Mouse (Mus musculus) kidney, postnatal 14 days (tissue): ENCODE results near the gene Rbpms2.

Experiments used
- DNase-seq: peaks from one replicate; pipeline ENCODE4 v3.0.0; 2022; ENCODE audit warnings: mixed read lengths

The Rbpms2 gene

DNA sequence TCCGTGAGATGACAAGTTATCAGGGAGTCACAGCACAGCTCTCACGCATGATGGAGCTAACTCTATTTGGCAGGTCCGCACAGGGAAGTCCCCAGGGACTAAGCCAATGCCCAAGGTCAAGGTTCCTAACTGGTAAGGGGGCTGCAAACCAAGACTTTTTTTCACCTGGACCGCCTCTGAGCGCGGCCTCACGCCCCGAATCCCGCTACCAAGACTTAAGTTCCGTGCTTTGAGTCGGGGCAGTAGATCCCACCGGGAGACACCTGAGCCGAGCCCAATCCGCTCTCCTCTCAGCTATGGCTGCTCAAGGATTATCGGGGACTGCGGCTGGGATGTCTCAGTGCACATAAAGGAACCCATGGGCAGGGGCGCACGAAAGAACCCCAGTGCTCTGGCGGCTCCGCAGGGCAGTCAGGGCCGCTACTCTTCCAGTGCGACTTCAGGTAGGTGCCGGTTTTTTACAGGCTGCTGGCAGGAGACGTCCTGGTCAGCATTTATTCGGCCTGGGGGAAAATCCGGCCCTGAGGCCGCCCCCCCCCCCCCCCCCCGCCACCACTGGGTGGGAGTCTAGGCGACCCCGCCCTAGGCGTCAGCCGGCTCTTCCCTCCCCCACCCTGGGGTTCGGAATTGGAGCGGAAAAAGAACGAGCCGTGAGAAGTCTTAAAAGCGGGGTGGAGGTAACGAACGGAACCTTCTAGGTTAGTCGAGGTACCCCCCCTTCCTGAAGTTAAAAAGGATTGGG lies at the start of gene Rbpms2:
Gene Rbpms2 (plus strand): TSS at position 624 of the 742 bp plus-strand sequence.
- DNase-seq = peak; percentile 77

DNA sequence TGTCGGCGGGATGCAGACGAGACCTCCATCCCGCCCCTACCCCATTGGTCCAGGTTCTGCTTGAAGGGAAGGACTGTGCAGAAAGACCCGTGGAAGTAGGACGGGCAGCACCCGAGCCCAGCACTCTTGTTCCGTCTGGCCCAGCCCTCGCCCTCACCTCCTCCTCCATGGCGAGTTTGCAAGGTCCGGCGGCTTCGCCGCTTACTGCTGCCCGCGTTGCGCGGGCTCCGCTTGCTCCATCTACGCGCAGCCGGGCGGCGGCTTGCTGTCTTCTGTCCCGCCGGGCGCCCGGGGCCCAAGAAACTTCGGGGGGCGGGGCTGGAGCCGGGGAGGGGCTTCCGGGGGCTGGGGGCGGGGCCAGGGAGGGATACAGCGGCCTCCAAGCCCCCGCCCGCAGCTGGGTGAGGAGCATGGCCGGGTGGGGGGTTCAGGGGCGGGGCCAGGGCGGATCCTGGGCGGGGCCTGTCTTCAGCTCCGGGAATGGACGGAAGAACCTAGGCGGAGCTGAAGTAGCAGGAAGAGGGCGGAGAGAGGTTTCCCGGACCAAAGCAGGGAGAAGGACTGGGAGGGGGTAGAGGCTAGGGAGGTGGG lies 49.6 kb upstream of the Rbpms2 start, which contains the start of gene Plekho2:
Gene Plekho2 (minus strand): TSS at position 260 of the 591 bp plus-strand sequence.
- DNase-seq = peak; percentile 97

GRCm38 (mm10) chr9:65580401-65581256 lies 48.8 kb upstream of the Rbpms2 start:
- DNase-seq = peak; percentile 89

GRCm38 (mm10) chr9:65583045-65583444 lies 46.4 kb upstream of the Rbpms2 start:
- DNase-seq = peak; percentile 73

DNA sequence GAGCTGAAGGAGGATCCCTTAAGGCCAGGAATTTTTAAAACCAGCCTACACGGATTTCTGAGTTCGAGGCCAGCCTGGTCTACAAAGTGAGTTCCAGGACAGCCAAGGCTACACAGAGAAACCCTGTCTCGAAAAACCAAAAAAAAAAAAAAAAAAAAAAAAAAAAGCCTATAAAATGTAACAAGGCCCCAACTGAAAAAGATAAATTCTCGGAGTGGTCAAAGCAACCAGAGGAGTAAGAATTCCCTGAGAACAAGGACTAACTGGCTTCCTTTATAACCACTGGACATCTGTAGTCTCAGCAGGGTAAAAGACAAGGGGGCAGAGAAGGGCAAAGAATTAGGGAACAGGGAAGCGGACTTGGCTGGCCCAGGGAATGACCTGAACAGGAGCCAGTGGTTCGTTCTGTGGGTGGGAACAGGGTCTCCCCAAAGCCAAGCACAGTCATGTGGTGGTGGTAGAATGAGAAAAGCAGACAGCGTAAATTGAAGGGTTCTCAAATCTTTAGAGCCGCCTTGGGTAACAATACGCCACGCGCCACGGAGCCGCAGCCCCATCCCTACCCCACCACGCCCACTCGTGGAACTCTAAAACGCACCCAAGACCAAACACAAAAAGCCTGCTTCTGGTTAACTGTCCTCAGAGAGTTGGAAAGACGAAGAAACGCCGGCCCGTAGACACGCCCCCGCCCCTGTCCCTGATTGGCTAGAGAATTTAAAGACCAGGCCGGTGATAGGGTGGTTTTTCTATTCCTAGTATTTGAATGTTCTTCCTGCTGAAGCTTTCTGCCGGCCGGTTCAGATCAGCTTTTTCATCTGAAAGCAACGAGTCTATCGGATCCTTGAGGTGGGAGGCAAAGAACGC lies 42.8 kb upstream of the Rbpms2 start, which contains the start of gene Pif1:
Gene Pif1 (plus strand): TSS at position 755 of the 864 bp plus-strand sequence.
- DNase-seq = peak; percentile 90

DNA sequence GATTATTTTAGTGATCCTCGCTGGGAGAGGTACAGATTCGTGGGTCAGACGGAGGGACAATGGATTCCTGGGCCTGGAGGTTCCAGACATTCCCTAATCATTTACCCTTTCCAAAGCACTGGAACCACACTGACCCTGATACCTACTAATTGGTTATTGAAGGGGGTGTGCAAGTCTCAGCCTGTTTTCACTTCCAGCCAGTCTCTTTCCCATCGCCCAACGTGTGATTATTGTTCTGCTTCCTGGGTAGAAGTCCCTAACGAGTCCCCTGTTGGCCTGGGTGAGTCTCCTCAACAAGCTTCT lies 42.2 kb upstream of the Rbpms2 start:
- no peak for DNase-seq

- DNase-seq = peak; percentile 38
Measured at GRCm38 (mm10) chr9:65587573-65588358, 41.7 kb upstream of the Rbpms2 start.

GRCm38 (mm10) chr9:65589091-65589490 lies 40.4 kb upstream of the Rbpms2 start:
- no peak for DNase-seq

GRCm38 (mm10) chr9:65592721-65593120 lies 36.7 kb upstream of the Rbpms2 start:
- DNase-seq = no peak

GRCm38 (mm10) chr9:65593596-65593995 lies 35.9 kb upstream of the Rbpms2 start:
- DNase-seq = no peak

DNA sequence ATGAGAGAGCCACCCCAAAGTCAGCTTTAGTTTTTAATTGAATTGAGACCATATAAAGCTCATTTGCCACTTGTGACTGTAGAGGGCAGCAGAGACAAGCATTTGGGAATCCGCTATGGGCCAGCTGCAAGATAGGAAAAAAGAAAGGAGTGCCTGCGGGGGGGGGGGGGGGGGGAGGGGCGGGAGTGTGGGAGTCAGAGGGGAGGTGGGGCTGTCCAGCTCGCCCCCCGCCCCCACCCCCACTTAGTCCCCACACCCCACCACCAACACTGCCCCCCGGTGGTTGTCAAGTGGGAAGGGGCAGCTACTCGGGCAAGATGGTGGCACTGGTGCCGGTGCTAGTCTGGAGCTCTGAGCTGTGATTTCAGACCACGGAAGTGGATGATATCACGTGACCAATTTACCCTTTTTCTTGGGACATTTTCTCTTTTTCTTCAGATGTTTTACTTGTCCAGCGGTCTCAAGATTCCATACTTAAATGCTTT lies 30.6 kb upstream of the Rbpms2 start:
- DNase-seq = peak; percentile 71

DNA sequence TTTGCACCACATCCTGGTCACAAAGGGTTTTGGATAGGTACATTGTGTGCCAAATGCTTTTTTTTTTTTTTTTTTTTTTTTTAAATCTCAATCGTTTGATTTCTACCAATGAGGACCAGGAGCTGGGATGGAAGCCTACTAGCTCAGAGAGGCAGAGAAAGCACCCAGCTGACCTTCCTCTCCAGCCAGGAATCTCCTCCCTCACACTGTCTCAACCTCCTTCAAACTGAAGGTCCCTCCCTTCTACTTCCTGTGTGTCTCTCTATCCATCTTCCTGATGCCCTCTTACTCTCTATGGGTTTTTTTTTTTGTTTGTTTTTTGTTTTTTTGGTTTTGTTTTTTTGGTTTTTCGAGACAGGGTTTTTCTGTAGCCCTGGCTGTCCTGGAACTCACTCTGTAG lies 28.5 kb upstream of the Rbpms2 start:
- no peak for DNase-seq

DNA sequence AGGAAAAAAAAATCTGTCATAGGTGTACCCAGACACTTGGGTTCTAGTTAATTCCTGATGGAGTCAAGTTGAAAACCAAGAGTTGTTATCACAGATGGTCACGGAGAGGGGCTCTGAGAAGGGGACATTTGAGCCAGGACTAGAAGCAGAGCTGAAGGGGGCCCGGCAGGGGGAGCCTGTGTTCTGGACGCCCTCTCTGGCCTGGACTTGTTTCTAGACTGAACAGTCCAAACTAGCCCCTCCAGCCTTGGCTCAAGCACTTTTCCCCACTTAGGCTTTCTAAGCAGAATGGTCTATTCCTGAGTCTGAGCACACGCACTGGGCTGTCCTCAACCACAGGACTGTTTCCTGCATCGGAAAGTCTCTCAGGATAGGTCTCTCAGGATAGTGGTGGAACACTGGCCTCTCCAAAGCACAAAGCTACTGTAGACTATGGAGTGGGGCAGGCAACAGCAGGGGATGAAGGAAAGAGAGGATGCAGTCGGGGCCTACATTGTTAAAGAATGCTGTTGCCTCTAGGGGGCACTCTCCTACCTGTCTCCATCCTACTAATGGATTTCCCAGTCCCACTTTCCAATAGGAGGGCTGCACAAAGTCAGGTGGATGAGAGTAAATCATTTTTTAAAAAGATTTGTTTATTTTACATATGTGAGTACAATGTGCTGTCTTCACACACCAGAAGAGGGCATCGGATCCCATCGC lies 25.9 kb upstream of the Rbpms2 start:
- DNase-seq = peak; percentile 17

- DNase-seq = peak; percentile 80
Measured at GRCm38 (mm10) chr9:65605471-65606136, 23.8 kb upstream of the Rbpms2 start.

DNA sequence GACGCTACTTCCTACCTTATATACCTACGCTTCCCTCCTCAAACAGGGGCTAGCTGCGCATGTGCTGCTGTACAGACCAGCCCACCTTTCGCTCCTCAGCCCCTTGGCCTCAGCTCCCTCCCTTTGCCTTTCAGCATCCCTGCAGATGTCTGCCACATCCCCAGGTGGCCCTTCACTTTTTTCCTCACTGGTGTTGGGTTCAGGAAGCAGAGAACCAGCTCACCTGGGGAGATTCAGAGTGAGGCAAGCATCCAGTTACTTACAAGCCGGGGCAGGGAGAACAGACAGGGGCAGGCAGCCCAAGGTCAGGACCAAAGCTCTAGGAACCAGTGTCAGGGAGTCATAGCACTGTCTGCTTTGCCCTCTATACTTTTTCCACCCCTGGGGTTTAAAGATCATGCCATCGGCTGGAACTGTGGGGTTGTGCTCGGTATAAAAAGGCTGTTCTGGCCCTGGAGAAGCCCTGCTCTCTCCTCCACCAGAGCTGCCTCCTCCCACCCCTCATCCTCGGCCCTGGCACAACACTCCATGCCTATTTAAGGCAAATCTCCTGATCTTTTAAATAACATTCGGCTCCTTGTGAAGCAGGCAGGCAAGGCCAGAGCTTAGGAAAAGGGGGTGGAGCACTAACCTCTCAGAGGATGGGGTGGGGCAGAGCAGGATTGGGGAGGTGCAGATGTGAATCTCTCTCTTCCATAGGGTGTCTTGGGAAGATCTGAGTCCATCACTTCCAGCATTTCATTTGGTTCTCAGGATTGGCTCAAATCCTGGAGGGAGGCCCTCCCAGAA lies 22.9 kb upstream of the Rbpms2 start:
- DNase-seq = no peak

DNA sequence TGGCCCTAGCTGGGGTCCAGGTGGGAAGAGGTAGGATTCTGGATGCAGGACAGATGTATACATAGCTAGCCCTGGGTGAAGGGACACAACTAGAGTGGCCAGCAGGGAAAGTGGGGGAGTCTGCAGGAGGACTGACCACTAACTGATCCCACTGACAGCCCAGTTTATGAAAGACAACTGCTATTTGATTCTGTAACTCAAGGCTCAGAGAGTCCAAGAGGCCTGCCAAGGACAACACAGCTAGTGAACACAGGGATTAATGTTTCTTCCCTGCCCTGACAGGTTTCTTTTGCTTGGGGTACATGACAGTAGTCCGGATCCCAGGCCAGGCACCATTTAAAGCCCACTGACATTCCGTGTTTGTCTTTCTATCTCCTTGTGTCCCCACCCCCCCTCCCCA lies 22.3 kb upstream of the Rbpms2 start:
- DNase-seq = no peak

DNA sequence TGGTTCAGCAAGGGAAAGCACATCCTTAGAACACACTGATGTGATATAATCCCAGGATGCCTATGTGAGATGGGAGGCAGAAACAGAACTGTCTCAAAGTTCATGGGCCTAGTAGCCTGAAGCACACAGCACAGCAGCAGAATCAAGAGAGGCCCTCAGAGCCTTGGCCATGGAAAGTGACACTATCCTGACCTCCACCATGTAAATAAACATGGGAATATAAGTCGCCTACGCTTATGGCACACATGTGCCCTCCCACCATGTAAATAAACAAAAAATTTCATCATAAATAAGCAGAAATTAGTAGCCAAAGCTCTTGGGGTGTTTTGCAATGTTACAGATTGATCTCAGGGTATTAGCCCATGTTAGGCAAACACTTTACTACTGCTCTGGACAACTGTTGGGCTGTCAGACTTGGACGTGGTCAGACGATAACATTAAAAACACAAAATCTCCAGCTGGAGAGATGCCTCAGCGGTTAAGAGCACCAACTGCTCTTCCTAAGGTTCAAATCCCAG lies 17.4 kb upstream of the Rbpms2 start:
- no peak for DNase-seq

DNA sequence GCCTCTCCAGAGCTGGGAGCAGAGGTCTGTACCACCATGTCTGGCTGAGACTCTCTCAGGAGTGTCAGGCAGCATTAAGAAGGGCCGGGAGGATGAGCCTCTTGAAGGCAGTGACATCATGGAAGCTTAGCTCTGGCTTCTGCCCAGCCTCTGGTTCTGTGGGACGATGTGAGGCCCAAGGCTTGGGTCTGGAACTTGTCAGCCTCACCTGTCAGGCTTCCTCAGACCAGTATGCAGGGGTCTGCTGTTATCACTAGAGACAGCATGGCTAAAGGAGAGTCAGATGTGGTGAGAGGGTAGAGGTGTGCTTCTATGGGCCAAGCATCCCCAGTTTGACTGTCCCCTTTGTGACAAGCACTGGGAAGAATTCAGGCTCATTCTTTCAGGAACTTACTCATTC lies 16.4 kb upstream of the Rbpms2 start:
- no peak for DNase-seq

DNA sequence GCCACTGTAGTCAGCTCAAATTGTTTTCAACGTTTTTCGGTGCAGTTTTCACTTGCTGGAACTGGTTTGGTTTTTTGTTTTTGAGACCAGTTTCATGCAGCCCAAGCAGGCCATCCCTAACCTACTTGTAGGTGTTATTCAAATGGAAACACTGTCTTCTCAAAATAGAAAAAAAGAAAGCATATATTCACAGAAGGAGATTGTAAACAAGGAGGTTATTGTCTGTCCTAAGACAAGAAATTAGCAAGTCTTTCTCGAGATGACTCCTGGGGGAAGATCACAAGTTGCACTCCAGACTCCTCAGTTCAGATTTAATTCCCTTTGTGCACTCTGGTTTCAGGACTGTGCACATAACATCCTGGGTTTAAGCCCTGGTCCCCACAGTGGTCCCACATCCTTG lies 10.1 kb upstream of the Rbpms2 start:
- DNase-seq = no peak
